ENCODE assay signal across 8 mouse cellular contexts in the genomic region with DNA sequence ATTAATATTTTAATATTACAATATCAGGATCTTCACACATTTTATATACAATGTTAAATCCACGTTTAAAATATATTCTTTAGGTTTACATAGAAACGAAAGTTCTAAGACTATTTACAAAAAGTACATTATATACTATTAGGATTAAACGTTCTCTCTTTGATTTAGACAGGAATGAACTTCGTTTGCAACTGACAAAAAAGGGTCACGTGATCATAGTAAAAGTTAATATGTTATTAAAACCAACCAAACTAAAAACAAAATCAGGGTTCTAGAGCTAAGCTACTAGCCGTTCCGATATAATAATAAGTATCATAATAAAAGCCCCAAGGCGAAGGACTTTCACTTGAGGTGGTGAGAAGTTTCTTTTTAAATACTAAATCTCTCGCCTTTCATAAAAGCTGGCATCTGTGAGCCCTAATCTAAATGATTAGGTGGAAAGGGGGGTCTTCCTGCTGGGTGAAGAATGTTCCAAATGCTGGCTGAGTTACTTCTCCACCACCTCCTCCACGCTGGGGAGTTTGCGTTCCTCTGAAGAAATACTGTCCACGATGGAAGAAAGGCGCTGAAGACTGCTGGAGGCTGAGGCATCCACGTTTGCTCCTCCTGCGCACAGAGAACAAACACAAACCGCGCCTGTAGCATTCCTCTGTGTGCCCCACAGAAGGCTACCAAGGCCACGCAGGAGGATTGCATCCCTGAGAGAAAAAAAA. TPM values are rescaled to one million over a fixed set of nuclear protein-coding genes. Genes with fewer than 3 reads are reported as not detected.
DNase-seq lines count a peak whose midpoint lies in the region; ATAC-seq and TF ChIP-seq lines count a peak whose summit lies in the region.

No protein-coding gene starts in this region.

- 42% methylated on average over 18 of the region's 18 CpGs for WGBS in kidney, postnatal 0 days
- WGBS in embryonic facial prominence, embryonic 10.5 days, result 43% methylated on average over 18 of the region's 18 CpGs
- WGBS in hindbrain, embryonic 15.5 days, result 44% methylated on average over 18 of the region's 18 CpGs

- H3K4me1 ChIP-seq in kidney, postnatal 0 days (replicated peaks; ENCODE audit: insufficient read depth, low read length), result no peaks in the 10 kb centered on the region
- peaks cover 34% of the 10 kb centered on the region for H3K4me1 ChIP-seq in embryonic facial prominence, embryonic 10.5 days
- H3K4me1 ChIP-seq in hindbrain, embryonic 15.5 days (replicated peaks), result peaks cover 8% of the 10 kb centered on the region; the same call in 1 of the 2 replicates

- TF ChIP-seq CTCF in kidney, postnatal 0 days (IDR thresholded peaks at IDR 0.05; ENCODE audit: low read depth), result no peak

- peak overlapping the region; percentile 12; the same call in 1 of the 2 replicates for H3K4me3 ChIP-seq in kidney, postnatal 0 days (replicated peaks; ENCODE audit: low read depth, low read length)
- peak overlapping the region; percentile 41 for H3K4me3 ChIP-seq in embryonic facial prominence, embryonic 10.5 days
- peak overlapping the region; percentile 18 for H3K4me3 ChIP-seq in hindbrain, embryonic 15.5 days

- DNase-seq in kidney, postnatal 0 days (ENCODE audit: low spot score), result no peak
- DNase-seq in kidney, adult 9 months, result no peak
- DNase-seq in embryonic facial prominence, embryonic 10.5 days (ENCODE audit: low spot score), result peak; percentile 27
- peak; percentile 32 for DNase-seq in neural tube, embryonic 10.5 days (ENCODE audit: extremely low spot score, low spot score)
- no peak for DNase-seq in gastrocnemius, postnatal 25 days
- no peak for DNase-seq in T-cell, adult 2 months (ENCODE audit: low spot score)
- no peak for DNase-seq in layer of hippocampus, adult 11-12 months (ENCODE audit: low spot score)

- no peak overlapping the region for H3K9ac ChIP-seq in kidney, postnatal 0 days (ENCODE audit: low read depth, low read length)
- H3K9ac ChIP-seq in hindbrain, embryonic 15.5 days, result no peak overlapping the region

- no peaks in the 10 kb centered on the region for H3K9me3 ChIP-seq in kidney, postnatal 0 days (replicated peaks; ENCODE audit: low read length)
- no peaks in the 10 kb centered on the region for H3K9me3 ChIP-seq in embryonic facial prominence, embryonic 10.5 days
- H3K9me3 ChIP-seq in hindbrain, embryonic 15.5 days, result no peaks in the 10 kb centered on the region

- peak overlapping the region; percentile 50 for H3K4me2 ChIP-seq in kidney, postnatal 0 days (ENCODE audit: low read length)
- peak overlapping the region; percentile 48 for H3K4me2 ChIP-seq in hindbrain, embryonic 15.5 days

- H3K27ac ChIP-seq in kidney, postnatal 0 days, result no peak overlapping the region
- H3K27ac ChIP-seq in embryonic facial prominence, embryonic 10.5 days (replicated peaks), result 0 out of 2 replicates have a peak overlapping the region, but pooled peaks have one; percentile 48
- no peak overlapping the region for H3K27ac ChIP-seq in hindbrain, embryonic 15.5 days (replicated peaks)

- H3K27me3 ChIP-seq in kidney, postnatal 0 days (ENCODE audit: insufficient read depth, low read length), result 0 out of 2 replicates have a peak, but pooled peaks cover 5% of the 10 kb centered on the region
- peaks cover 18% of the 10 kb centered on the region for H3K27me3 ChIP-seq in embryonic facial prominence, embryonic 10.5 days (replicated peaks; ENCODE audit: low read depth, poor library complexity, severe bottlenecking)
- H3K27me3 ChIP-seq in hindbrain, embryonic 15.5 days, result no peaks in the 10 kb centered on the region

- H3K36me3 ChIP-seq in kidney, postnatal 0 days (ENCODE audit: insufficient read depth, low read length), result no peaks in the 10 kb centered on the region
- H3K36me3 ChIP-seq in embryonic facial prominence, embryonic 10.5 days (replicated peaks), result no peaks in the 10 kb centered on the region
- H3K36me3 ChIP-seq in hindbrain, embryonic 15.5 days, result no peaks in the 10 kb centered on the region

- no peak for ATAC-seq in kidney, postnatal 0 days (replicated peaks; ENCODE audit: low FRiP score, low read depth)
- ATAC-seq in hindbrain, embryonic 15.5 days (ENCODE audit: low FRiP score, low read depth), result peak; percentile 63; the same call in 1 of the 2 replicates

RNA-seq across cellular contexts. Expression of a gene that starts 1.5 kb away (rescaled TPM):
- not detected in 2 replicates for polyA plus RNA-seq in kidney, postnatal 0 days (2015; fragmentation: Nextera tagmentation; extraction: Ambion mirVana)
- polyA plus RNA-seq in embryonic facial prominence, embryonic 10.5 days (2016; fragmentation: Nextera tagmentation; extraction: Ambion mirVana), result 0.24 and 0.27 TPM in 2 replicates
- polyA plus RNA-seq in hindbrain, embryonic 15.5 days (2015; fragmentation: Nextera tagmentation; extraction: Ambion mirVana), result 0.12 TPM in 1 of 2 replicates, not detected in the other
- total RNA-seq in gastrocnemius, postnatal 25 days (2021), result 100 to 1,000 TPM in 1 of 2 experiments, 10 to 100 TPM in 1; 98.7 to 107 TPM

RNA-seq across cellular contexts. Expression of a gene that starts 7.1 kb away (rescaled TPM):
- polyA plus RNA-seq in kidney, postnatal 0 days (2015; fragmentation: Nextera tagmentation; extraction: Ambion mirVana), result 0.05 TPM in 1 of 2 replicates, not detected in the other
- polyA plus RNA-seq in embryonic facial prominence, embryonic 10.5 days (2016; fragmentation: Nextera tagmentation; extraction: Ambion mirVana), result 4.2 and 4.8 TPM in 2 replicates
- polyA plus RNA-seq in hindbrain, embryonic 15.5 days (2015; fragmentation: Nextera tagmentation; extraction: Ambion mirVana), result 0.08 TPM in 1 of 2 replicates, not detected in the other
- total RNA-seq in gastrocnemius, postnatal 25 days (2021), result 1 to 10 TPM; 2.1 to 2.3 TPM

Comparison
In these comparisons a context has a peak if more than half of its experiments do, and no peak if none do; other contexts are left out.
1. DNase-seq: peak in embryonic facial prominence, embryonic 10.5 days (single experiment) and neural tube, embryonic 10.5 days (single experiment); none in kidney, postnatal 0 days (single experiment), kidney, adult 9 months (single experiment), gastrocnemius, postnatal 25 days (single experiment), T-cell, adult 2 months (single experiment) and layer of hippocampus, adult 11-12 months (single experiment).
2. Peak in every context shown above with its lines, with median percentiles within 50 percentile points of each other: H3K4me3 ChIP-seq.